Mouse (Mus musculus) lung, embryonic 14.5 days (tissue): ENCODE data around the gene Coro2a. TPM values are rescaled to one million over a fixed set of nuclear protein-coding genes. Genes with fewer than 3 reads are reported as not detected.

Experiments
- ATAC-seq: fragments of 200-750 bp; cut with Nextera tagmentation; 2 replicates; pipeline ENCODE4 v1.8.0; 2017; ENCODE audit warnings: mild to moderate bottlenecking, moderate TSS enrichment, moderate library complexity; ENCODE audit not compliant: insufficient read depth
- DNase-seq: peaks from one replicate; pipeline ENCODE4 v3.0.0-alpha.2; 2015
- H3K27ac ChIP-seq: fragments of 300-500 bp; sonication (generic); 2 replicates; pipeline ENCODE4 v1.5.1; 2014; ENCODE audit warnings: low read depth, mild to moderate bottlenecking, moderate library complexity
- H3K27me3 ChIP-seq: fragments of 300-500 bp; sonication (generic); 2 replicates; pipeline ENCODE4 v1.6.1; 2014; ENCODE audit warnings: low read length, control low read depth; ENCODE audit not compliant: insufficient read depth
- H3K36me3 ChIP-seq: fragments of 300-500 bp; sonication (generic); 2 replicates; pipeline ENCODE4 v1.6.1; 2014; ENCODE audit warnings: control low read depth; ENCODE audit not compliant: insufficient read depth
- H3K4me1 ChIP-seq: fragments of 300-500 bp; sonication (generic); 2 replicates; pipeline ENCODE4 v1.6.1; 2014; ENCODE audit warnings: antibody characterized with exemption, control low read depth; ENCODE audit not compliant: insufficient read depth
- H3K4me2 ChIP-seq: fragments of 300-500 bp; sonication (generic); 2 replicates; pipeline ENCODE4 v1.6.1; 2014; ENCODE audit warnings: mild to moderate bottlenecking
- H3K4me3 ChIP-seq: fragments of 300-500 bp; sonication (generic); 2 replicates; pipeline ENCODE4 v1.5.1; 2014; ENCODE audit warnings: low read depth, low read length
- H3K9ac ChIP-seq: fragments of 300-500 bp; sonication (generic); 2 replicates; pipeline ENCODE4 v1.6.1; 2014
- H3K9me3 ChIP-seq: fragments of 300-500 bp; sonication (generic); 2 replicates; pipeline ENCODE4 v1.6.1; 2016; ENCODE audit warnings: low read depth, low read length, control low read depth
- CTCF ChIP-seq: IDR thresholded peaks from 2 replicates; pipeline ENCODE4 v1.5.1; 2016; ENCODE audit warnings: antibody characterized with exemption, low read depth
- WGBS: fragments of 180-500 bp; shearing (Covaris S2); extraction: QIAGEN DNeasy Blood & Tissue Kit; methylation state at CpG from one replicate; pipeline ENCODE4 v1.1.7; 2014; 5-methylcytosine and 5-hydroxymethylcytosine counted together
- polyA plus RNA-seq: library from polyadenylated mRNA; unstranded; fragments of >200 nt; fragmentation: Nextera tagmentation; extraction: Ambion mirVana; gene quantifications from 2 replicates; pipeline ENCODE4 v1.2.1, GENCODE M21; 2014

Gene Coro2a
- polyA plus RNA-seq, 1 experiment from 2014 or later, result 3.3 TPM

GRCm38 (mm10) chr4:46497286-46497892, 104.6 kb downstream of the Coro2a start:
- no peak overlapping the region for H3K27ac ChIP-seq
- H3K4me1 ChIP-seq, result no peaks in the 10 kb centered on the region
- DNase-seq, result peak; percentile 85
- peaks cover 72% of the 10 kb centered on the region for H3K36me3 ChIP-seq
- H3K9me3 ChIP-seq, result no peaks in the 10 kb centered on the region
- TF ChIP-seq CTCF, result peak; percentile 98
- 45% methylated on average over 4 of the region's 4 CpGs for WGBS
- H3K4me3 ChIP-seq, result no peak overlapping the region
- ATAC-seq, result 0 out of 2 replicates have a peak, but pooled peaks have one; percentile 18
- no peak overlapping the region for H3K4me2 ChIP-seq
- no peaks in the 10 kb centered on the region for H3K27me3 ChIP-seq
- H3K9ac ChIP-seq, result no peak overlapping the region

GRCm38 (mm10) chr4:46495543-46495942, 106.5 kb downstream of the Coro2a start:
- DNase-seq (no peak), ATAC-seq (no peak)
- Histone ChIP-seq H3K27me3 (no peaks in the 10 kb centered on the region), H3K27ac (no peak overlapping the region), H3K4me1 (no peaks in the 10 kb centered on the region), H3K4me3 (no peak overlapping the region), H3K36me3 (peaks cover 55% of the 10 kb centered on the region), H3K9ac (no peak overlapping the region), H3K4me2 (no peak overlapping the region), H3K9me3 (no peaks in the 10 kb centered on the region)
- no peak for TF ChIP-seq CTCF
- WGBS, result 83% methylated on average over 12 of the region's 12 CpGs

GRCm38 (mm10) chr4:46493071-46493470, 108.9 kb downstream of the Coro2a start:
- Histone ChIP-seq H3K27ac (no peak overlapping the region), H3K9ac (no peak overlapping the region), H3K4me2 (no peak overlapping the region), H3K9me3 (no peaks in the 10 kb centered on the region), H3K4me1 (no peaks in the 10 kb centered on the region), H3K27me3 (no peaks in the 10 kb centered on the region), H3K4me3 (no peak overlapping the region), H3K36me3 (peaks cover 39% of the 10 kb centered on the region)
- DNase-seq, result no peak
- ATAC-seq, result no peak
- TF ChIP-seq CTCF, result no peak
- 92% methylated on average over 6 of the region's 6 CpGs for WGBS

- no peak for TF ChIP-seq CTCF
- no peaks in the 10 kb centered on the region for H3K4me1 ChIP-seq
- H3K9me3 ChIP-seq, result no peaks in the 10 kb centered on the region
- under 1% methylated on average over 57 of the region's 58 CpGs for WGBS
- H3K4me3 ChIP-seq, result peak within 1 kb of the TSS; percentile 87
- H3K27me3 ChIP-seq, result no peaks in the 10 kb centered on the region
- H3K4me2 ChIP-seq, result peak within 1 kb of the TSS; percentile 70
- H3K36me3 ChIP-seq, result peaks cover 18% of the 10 kb centered on the region
- peak; percentile 97 for DNase-seq
- ATAC-seq, result peak; percentile 98
- peak within 1 kb of the TSS; percentile 78 for H3K27ac ChIP-seq
- H3K9ac ChIP-seq, result peak within 1 kb of the TSS; percentile 82
These were observed 112.7 kb downstream of the Coro2a start, which contains the start of gene Nans for GRCm38 (mm10) chr4:46489028-46489925. Gene Nans, plus strand, starts transcription at chr4:46489248.

GRCm38 (mm10) chr4:46487348-46487747, 114.7 kb downstream of the Coro2a start:
- Histone ChIP-seq H3K27ac (no peak overlapping the region), H3K4me1 (no peaks in the 10 kb centered on the region), H3K9ac (no peak overlapping the region), H3K4me3 (no peak overlapping the region), H3K27me3 (no peaks in the 10 kb centered on the region), H3K4me2 (no peak overlapping the region), H3K36me3 (no peaks in the 10 kb centered on the region), H3K9me3 (no peaks in the 10 kb centered on the region)
- no peak for DNase-seq
- WGBS, result 88% methylated on average over 5 of the region's 5 CpGs
- no peak for ATAC-seq
- TF ChIP-seq CTCF, result no peak

Other genes with a start within 250 kb of the Coro2a start
- gene Trmo, start 212.8 kb downstream of the Coro2a start, polyA plus RNA-seq, result 9.2 and 9.4 TPM in 2 replicates
- gene Hemgn, start 188.7 kb downstream of the Coro2a start, polyA plus RNA-seq, result 0.55 and 0.74 TPM in 2 replicates
- 315 and 330 TPM in 2 replicates for gene Anp32b, start 151.3 kb downstream of the Coro2a start, polyA plus RNA-seq
- 75.8 and 77.9 TPM in 2 replicates for gene Nans, start 113.0 kb downstream of the Coro2a start, polyA plus RNA-seq
- gene Trim14, start 66.1 kb downstream of the Coro2a start, polyA plus RNA-seq, result 1.7 and 3.1 TPM in 2 replicates
- gene Tbc1d2, start 48.0 kb upstream of the Coro2a start, polyA plus RNA-seq, result 3.2 and 3.5 TPM in 2 replicates